Mouse (Mus musculus): ENCODE data around the gene Smad3. TPM values are rescaled to one million over a fixed set of nuclear protein-coding genes. Genes with fewer than 3 reads are reported as not detected.

The Smad3 gene
- total and polyA plus RNA-seq, 2 experiments from 2014 or later, result 5.5 to 16.0 TPM

DNA sequence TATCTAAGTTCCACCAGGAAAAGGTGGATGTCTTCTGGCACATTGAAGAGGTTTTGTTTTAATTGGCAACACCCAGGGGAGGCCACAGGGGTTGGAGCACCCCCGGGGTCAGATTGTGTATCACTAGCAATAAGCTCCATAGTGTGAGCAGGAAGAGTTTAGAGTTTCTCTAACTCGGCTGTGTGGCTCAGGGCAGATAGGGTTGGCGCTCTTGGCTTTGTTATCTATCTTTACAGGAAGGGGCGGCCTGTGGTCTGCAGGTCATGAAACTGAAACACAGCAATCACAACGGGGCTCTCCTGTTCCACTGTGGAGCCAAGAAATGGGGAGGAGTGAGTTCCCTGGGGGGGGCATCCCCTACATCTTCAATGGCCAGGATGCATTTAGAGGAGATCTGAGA, 27.7 kb upstream of the Smad3 start:
- Histone ChIP-seq H3K9ac (no peak overlapping the region), H3K4me1 (ENCODE audit: insufficient read depth) (no peaks in the 10 kb centered on the region), H3K36me3 (ENCODE audit: insufficient read depth) (no peaks in the 10 kb centered on the region), H3K27ac (ENCODE audit: low read depth, low read length) (no peak overlapping the region), H3K27me3 (ENCODE audit: insufficient read depth, low read length) (no peaks in the 10 kb centered on the region), H3K9me3 (ENCODE audit: low read length) (no peaks in the 10 kb centered on the region), H3K4me3 (ENCODE audit: low read depth, low read length) (no peak overlapping the region), H3K4me2 (ENCODE audit: low read depth) (no peak overlapping the region)
- TF ChIP-seq CTCF (IDR thresholded peaks at IDR 0.05; ENCODE audit: low read depth), result no peak
- WGBS, result 77% methylated on average over 5 of the region's 5 CpGs
- DNase-seq (no peak), ATAC-seq (no peak)

DNA sequence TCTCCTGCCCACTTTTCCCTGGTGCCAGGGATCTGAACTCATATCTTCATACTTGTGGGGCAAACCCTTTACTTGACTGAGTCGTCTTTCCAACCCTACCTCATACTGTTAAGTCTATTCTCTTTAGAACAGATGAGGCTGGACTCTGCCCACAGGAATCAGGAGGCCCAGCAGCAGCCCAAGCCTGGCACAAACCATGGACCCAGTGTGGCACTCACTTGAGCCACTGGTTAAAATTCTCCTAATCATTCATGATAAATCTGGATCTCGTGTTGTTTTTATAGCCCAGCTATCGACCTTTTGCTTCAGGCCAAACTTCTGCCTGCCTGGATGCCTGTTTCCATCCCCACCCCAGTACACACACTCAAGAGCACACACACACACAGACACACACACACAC, 26.8 kb upstream of the Smad3 start:
- no peaks in the 10 kb centered on the region for H3K27me3 ChIP-seq (ENCODE audit: insufficient read depth, low read length)
- H3K36me3 ChIP-seq (ENCODE audit: insufficient read depth), result no peaks in the 10 kb centered on the region
- ATAC-seq, result no peak
- no peak overlapping the region for H3K27ac ChIP-seq (ENCODE audit: low read depth, low read length)
- no peak overlapping the region for H3K4me3 ChIP-seq (ENCODE audit: low read depth, low read length)
- H3K9ac ChIP-seq, result no peak overlapping the region
- no peak for DNase-seq
- no peaks in the 10 kb centered on the region for H3K4me1 ChIP-seq (ENCODE audit: insufficient read depth)
- no peak overlapping the region for H3K4me2 ChIP-seq (ENCODE audit: low read depth)
- no peak for TF ChIP-seq CTCF (IDR thresholded peaks at IDR 0.05; ENCODE audit: low read depth)
- no peaks in the 10 kb centered on the region for H3K9me3 ChIP-seq (ENCODE audit: low read length)
- 89% methylated on average over 3 of the region's 3 CpGs for WGBS

DNA sequence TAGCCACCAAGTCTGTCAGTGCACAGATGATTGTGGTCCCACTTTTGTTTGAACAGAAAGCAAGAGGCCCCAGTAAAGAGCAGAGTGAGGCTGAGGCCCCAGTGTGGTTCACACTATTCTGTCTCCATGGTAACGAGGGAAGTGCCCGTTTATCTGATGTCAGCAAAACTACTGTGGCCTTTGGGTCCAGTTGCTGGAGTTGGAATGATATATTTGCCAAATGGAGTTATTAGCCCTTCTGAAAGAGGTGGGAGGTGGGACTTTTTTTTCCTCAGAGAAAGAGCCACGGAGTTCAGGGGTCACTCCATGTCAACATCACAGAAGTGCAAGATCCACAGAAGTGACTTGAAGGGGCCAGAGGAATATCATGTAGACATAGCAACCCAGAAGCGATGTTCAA, 24.9 kb upstream of the Smad3 start:
- WGBS, result 55% methylated on average over 4 of the region's 4 CpGs
- H3K9me3 ChIP-seq (ENCODE audit: low read length), result no peaks in the 10 kb centered on the region
- H3K36me3 ChIP-seq (ENCODE audit: insufficient read depth), result no peaks in the 10 kb centered on the region
- no peak for DNase-seq
- H3K9ac ChIP-seq, result no peak overlapping the region
- H3K27ac ChIP-seq (ENCODE audit: low read depth, low read length), result no peak overlapping the region
- no peaks in the 10 kb centered on the region for H3K4me1 ChIP-seq (ENCODE audit: insufficient read depth)
- no peak for ATAC-seq
- H3K4me3 ChIP-seq (ENCODE audit: low read depth, low read length), result no peak overlapping the region
- no peak for TF ChIP-seq CTCF (IDR thresholded peaks at IDR 0.05; ENCODE audit: low read depth)
- no peaks in the 10 kb centered on the region for H3K27me3 ChIP-seq (ENCODE audit: insufficient read depth, low read length)
- no peak overlapping the region for H3K4me2 ChIP-seq (ENCODE audit: low read depth)

DNA sequence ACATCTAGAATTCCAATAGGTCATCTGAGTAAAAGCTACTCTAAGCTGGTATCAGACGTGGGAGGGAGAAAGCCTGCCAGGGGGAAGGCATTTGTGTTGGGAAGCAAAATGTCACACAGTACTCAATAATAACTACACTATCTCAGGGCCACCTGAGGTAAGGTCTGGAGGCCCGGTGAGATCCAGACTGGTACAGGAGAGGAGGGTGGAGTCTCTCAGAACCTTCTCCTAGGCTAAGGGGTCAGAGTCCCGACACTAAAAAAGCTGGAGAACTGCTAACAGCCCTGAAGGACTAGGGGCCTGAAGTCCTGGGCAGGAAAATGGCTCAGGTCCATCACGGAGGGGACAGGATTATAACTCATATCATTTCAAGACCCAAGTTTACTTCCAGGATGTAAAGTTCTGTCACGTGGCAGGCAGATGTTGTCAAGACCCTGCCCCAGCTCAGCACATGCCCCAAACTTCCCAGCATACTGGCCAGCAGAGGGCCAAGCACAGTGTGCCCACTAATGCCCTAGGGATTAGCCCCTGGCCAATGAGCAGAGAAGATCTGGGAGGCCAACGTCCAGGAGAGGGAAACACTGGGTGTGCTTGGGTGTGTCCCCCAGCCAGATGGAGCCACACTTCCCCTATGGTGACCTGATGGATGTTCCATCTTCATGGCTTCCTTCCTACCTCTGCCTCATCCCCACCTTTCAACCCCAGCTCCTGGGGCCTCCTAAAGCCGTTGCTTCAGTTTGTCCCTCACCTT, 24.1 kb upstream of the Smad3 start:
- 80% methylated on average over 7 of the region's 7 CpGs for WGBS
- H3K9me3 ChIP-seq (ENCODE audit: low read length), result no peaks in the 10 kb centered on the region
- H3K36me3 ChIP-seq (ENCODE audit: insufficient read depth), result no peaks in the 10 kb centered on the region
- no peak overlapping the region for H3K27ac ChIP-seq (ENCODE audit: low read depth, low read length)
- no peak for ATAC-seq
- no peak overlapping the region for H3K9ac ChIP-seq
- no peak overlapping the region for H3K4me3 ChIP-seq (ENCODE audit: low read depth, low read length)
- H3K27me3 ChIP-seq (ENCODE audit: insufficient read depth, low read length), result no peaks in the 10 kb centered on the region
- H3K4me1 ChIP-seq (ENCODE audit: insufficient read depth), result no peaks in the 10 kb centered on the region
- no peak for DNase-seq
- TF ChIP-seq CTCF (IDR thresholded peaks at IDR 0.05; ENCODE audit: low read depth), result no peak
- H3K4me2 ChIP-seq (ENCODE audit: low read depth), result no peak overlapping the region

DNA sequence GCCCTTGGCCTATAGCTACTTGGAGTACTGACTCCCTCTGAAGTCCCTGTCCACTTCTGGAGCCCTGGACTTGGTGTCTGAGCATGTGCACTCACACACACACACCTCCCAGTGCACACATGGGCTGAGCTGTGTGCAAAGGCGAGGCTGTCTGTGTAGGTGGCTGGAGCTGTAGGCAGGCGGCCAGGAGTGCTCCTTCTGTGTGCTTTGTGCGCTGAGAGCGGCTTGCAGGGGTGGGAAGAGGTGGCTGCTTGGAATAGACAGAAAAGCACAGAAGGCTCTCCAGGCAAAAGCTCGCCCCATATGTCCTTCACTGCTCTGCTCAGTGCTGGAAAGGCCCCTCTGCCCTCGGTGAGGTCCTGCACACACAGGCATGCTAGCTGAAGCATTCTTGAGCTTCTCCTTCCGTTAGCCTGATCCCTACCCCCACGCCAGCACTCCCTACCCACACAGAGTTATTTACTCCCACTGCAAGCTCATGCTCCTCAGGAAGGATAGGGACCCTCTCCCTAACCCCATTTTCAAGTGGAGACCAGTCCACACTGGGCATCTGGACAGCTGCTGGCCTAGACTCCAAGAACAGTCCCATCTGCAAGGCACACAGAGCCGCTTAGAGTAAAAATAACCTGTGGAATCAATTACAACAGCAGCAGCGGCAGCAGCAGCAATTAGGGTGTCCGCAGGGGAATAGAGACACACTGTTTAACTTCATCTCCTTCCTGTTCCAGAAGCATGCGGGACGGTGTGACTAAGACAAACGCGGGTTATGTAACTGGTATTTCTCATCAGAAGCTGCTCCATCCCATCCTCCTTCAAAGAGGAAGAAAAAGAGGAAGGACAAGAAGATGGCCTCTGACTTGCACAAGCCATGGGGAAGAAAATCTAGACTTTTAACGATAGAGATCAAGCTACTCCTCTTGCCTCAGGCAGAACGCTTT, 22.4 kb upstream of the Smad3 start:
- no peak overlapping the region for H3K4me2 ChIP-seq (ENCODE audit: low read depth)
- H3K9ac ChIP-seq, result no peak overlapping the region
- H3K4me1 ChIP-seq (ENCODE audit: insufficient read depth), result no peaks in the 10 kb centered on the region
- 53% methylated on average over 17 of the region's 17 CpGs for WGBS
- H3K36me3 ChIP-seq (ENCODE audit: insufficient read depth), result no peaks in the 10 kb centered on the region
- H3K27me3 ChIP-seq (ENCODE audit: insufficient read depth, low read length), result no peaks in the 10 kb centered on the region
- H3K27ac ChIP-seq (ENCODE audit: low read depth, low read length), result no peak overlapping the region
- no peak for TF ChIP-seq CTCF (IDR thresholded peaks at IDR 0.05; ENCODE audit: low read depth)
- ATAC-seq (no peak), DNase-seq (no peak)
- no peak overlapping the region for H3K4me3 ChIP-seq (ENCODE audit: low read depth, low read length)
- H3K9me3 ChIP-seq (ENCODE audit: low read length), result no peaks in the 10 kb centered on the region

DNA sequence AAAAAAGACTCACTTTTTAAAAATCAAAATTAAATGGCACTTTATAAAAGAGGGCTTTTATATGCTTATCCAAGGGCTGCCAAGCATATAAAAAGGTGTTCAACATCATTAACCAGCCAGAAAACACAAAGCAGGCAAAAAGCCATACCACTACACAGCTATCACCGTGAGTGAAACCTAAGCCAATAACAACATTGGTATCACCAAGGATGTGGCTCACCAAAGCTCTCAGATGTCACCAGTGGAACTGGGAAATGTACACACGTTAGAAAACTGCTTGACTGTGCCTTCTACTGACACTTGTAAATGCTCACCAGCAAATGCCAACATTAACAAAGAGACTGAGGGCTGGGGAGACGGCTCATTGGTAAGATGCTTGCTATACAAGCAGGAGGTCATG, 18.9 kb upstream of the Smad3 start:
- H3K36me3 ChIP-seq (ENCODE audit: insufficient read depth), result no peaks in the 10 kb centered on the region
- H3K4me3 ChIP-seq (ENCODE audit: low read depth, low read length), result no peak overlapping the region
- H3K4me1 ChIP-seq (ENCODE audit: insufficient read depth), result no peaks in the 10 kb centered on the region
- no peaks in the 10 kb centered on the region for H3K27me3 ChIP-seq (ENCODE audit: insufficient read depth, low read length)
- TF ChIP-seq CTCF (IDR thresholded peaks at IDR 0.05; ENCODE audit: low read depth), result no peak
- no peak for ATAC-seq
- H3K9me3 ChIP-seq (ENCODE audit: low read length), result no peaks in the 10 kb centered on the region
- DNase-seq, result no peak
- H3K9ac ChIP-seq, result no peak overlapping the region
- 70% methylated on average over 3 of the region's 3 CpGs for WGBS
- no peak overlapping the region for H3K27ac ChIP-seq (ENCODE audit: low read depth, low read length)
- H3K4me2 ChIP-seq (ENCODE audit: low read depth), result no peak overlapping the region
